Mouse (Mus musculus) cerebellum, adult 2 months (tissue): ENCODE results near the gene Alk. TPM values are rescaled to one million over a fixed set of nuclear protein-coding genes. Genes with fewer than 3 reads are reported as not detected.

Source experiments
- DNase-seq, 2 experiments: peaks; one replicate each; pipeline ENCODE4 v3.0.0; 2021
- H3K27ac ChIP-seq: fragments of 200-500 bp; 2 replicates; pipeline ENCODE4 v1.5.1; 2012; ENCODE audit warnings: low read length, control low read depth, inconsistent platforms; ENCODE audit not compliant: insufficient read depth
- H3K27me3 ChIP-seq: fragments of 200-500 bp; 2 replicates; pipeline ENCODE4 v1.6.1; 2012; ENCODE audit warnings: inconsistent platforms, mild to moderate bottlenecking, low read length, moderate library complexity; ENCODE audit not compliant: control insufficient read depth, insufficient read depth
- H3K4me1 ChIP-seq: fragments of 200-500 bp; 2 replicates; pipeline ENCODE4 v1.6.1; 2011; ENCODE audit warnings: low read length; ENCODE audit not compliant: control insufficient read depth, insufficient read depth
- H3K4me3 ChIP-seq: fragments of 200-500 bp; replicated peaks from 2 replicates; pipeline ENCODE3; 2011; ENCODE audit warnings: mild to moderate bottlenecking, low read depth, low read length, control low read depth; ENCODE audit not compliant: insufficient read depth
- CTCF ChIP-seq: fragments of 200-500 bp; IDR thresholded peaks from 2 replicates; pipeline ENCODE4 v1.5.1; 2011; ENCODE audit warnings: low read depth, mild to moderate bottlenecking, control low read depth, low read length, moderate library complexity, borderline replicate concordance; ENCODE audit not compliant: insufficient read depth
- POLR2A ChIP-seq: fragments of 200-500 bp; IDR thresholded peaks from 2 replicates; pipeline ENCODE4 v1.6.1; 2011; ENCODE audit warnings: low read length, control low read depth, borderline replicate concordance; ENCODE audit not compliant: insufficient read depth
- WGBS: fragments of 180-500 bp; shearing (Covaris S2); methylation state at CpG from one replicate; pipeline ENCODE4 v1.1.7; 2018; 5-methylcytosine and 5-hydroxymethylcytosine counted together
- polyA plus RNA-seq: library from polyadenylated mRNA; depleted of rRNA; stranded (reverse); fragments of >200 nt; gene quantifications from 2 replicates; pipeline ENCODE4 v1.2.3, GENCODE M21; 2012

Gene Alk
- polyA plus RNA-seq, 1 experiment: 1.6 TPM

DNA sequence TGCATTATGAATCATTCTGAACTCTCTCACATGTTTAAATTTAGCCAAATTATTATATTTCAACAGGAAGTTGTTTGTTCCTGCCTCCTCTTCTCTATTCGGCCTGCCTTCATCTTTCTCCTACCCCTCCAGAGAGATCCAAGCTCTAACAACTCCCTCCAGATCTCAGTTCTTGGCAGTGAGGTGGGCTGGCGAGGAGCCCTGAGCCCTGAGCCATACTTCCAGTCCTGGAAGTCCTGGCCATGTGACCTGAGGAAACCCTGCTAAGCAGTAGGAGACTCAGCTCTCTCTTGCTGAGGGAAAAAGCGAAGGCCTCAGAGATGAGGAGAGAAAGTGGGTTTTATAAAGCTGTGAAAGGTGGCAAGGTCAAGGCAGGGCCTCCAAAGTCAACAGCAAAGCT lies 689.9 kb downstream of the Alk start:
- TF ChIP-seq CTCF (no peak), POLR2A (no peak)
- no peak overlapping the region for H3K27ac ChIP-seq
- peak; percentile 19 to 28 for DNase-seq
- WGBS: 20% methylated on average over 3 of the region's 3 CpGs
- H3K27me3 ChIP-seq: no peaks in the 10 kb centered on the region
- H3K4me3 ChIP-seq: no peak overlapping the region
- H3K4me1 ChIP-seq: no peaks in the 10 kb centered on the region; the same call in 1 of the 2 replicates

DNA sequence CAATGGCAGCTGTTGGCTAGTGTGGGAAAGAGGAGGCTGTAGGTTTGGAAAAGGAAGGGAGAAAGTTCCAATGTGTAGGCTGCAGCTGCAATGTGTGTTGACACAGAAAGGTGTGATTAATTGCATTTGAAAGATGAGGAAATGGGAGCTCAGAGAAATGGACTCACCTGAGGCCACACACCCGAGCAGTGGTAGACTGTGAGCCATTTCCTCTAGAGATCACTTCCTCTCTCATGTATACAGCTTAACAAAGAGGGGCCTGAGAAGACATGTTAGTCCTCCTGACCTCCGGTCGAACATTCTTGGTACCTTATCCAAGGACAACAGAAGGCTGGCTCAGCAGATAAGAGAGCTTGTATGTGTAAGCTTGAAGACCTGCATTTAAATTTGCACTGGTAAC lies 691.2 kb downstream of the Alk start:
- no peak for DNase-seq
- Histone ChIP-seq H3K4me3 (no peak overlapping the region), H3K4me1 (no peaks in the 10 kb centered on the region; the same call in 1 of the 2 replicates), H3K27ac (no peak overlapping the region), H3K27me3 (no peaks in the 10 kb centered on the region)
- WGBS: 83% methylated on average over 3 of the region's 3 CpGs
- TF ChIP-seq CTCF (no peak), POLR2A (no peak)

DNA sequence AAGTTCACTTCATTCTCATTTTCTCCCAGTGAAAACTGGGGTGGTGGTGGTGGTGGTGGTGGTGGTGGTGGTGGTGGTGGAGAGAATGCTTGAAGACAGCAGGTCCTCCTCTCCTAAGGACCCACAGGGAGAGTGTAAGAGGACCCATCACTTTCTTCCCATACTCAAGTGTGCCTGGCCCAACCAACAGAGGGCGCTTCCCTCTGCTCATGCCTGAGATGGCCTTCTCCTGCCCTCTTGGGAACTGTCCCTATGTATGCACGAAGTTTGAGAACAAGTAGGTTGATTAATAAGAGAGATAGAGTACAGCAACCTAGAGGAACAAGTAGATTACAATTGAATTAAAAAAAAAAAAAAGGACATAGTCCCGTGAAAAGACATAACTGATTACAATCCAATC lies 695.3 kb downstream of the Alk start:
- H3K4me1 ChIP-seq: no peaks in the 10 kb centered on the region
- H3K27me3 ChIP-seq: no peaks in the 10 kb centered on the region
- 48% methylated on average over 3 of the region's 3 CpGs for WGBS
- TF ChIP-seq POLR2A (no peak), CTCF (peak; percentile 55)
- H3K27ac ChIP-seq: no peak overlapping the region
- H3K4me3 ChIP-seq: no peak overlapping the region
- peak; percentile 10 to 23 for DNase-seq

DNA sequence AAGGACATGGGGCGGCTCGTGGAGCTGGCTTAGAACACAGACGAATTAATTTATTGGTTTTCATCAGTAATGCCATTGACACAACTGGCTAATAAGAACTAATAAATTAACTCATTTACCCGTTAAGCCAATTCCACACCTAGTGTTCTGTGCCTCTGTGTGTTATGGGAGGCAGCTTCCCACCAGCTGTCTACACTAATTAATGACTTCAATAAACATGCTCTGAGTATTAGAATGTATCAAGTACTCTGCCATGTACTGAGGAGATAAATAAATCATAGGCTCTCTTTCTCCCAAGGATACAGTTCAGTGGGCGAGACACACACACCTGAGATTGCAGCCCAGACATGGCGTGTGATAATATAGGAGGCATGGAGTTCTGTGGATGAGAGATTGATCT lies 723.1 kb downstream of the Alk start:
- 93% methylated on average over 6 of the region's 6 CpGs for WGBS
- H3K4me1 ChIP-seq: no peaks in the 10 kb centered on the region
- H3K4me3 ChIP-seq: no peak overlapping the region
- no peak for DNase-seq
- TF ChIP-seq POLR2A (no peak), CTCF (no peak)
- H3K27ac ChIP-seq: no peak overlapping the region
- no peaks in the 10 kb centered on the region; the same call in 1 of the 2 replicates for H3K27me3 ChIP-seq

DNA sequence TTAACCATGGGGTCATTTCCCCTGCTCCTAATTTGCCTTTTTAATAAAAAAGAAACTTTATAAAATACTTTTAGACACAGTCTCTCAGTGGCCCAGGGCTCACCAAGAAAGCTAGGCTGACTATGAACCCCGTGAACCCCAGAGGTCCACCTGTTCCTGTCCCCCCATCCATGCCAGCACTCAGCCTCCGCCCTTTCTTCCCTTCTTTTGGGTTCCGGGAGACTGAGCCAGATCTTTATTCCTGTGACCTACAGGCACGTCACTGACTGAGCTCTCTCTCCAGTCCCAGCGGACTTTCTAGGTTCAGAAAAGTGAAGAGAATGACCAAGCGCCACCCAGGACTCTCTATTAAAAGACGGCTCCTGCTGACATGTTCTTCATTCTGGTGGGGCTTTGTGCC lies 728.9 kb downstream of the Alk start:
- Histone ChIP-seq H3K4me3 (no peak overlapping the region), H3K4me1 (no peaks in the 10 kb centered on the region), H3K27me3 (no peaks in the 10 kb centered on the region), H3K27ac (no peak overlapping the region)
- no peak for DNase-seq
- TF ChIP-seq POLR2A: no peak
- no peak for TF ChIP-seq CTCF
- WGBS: 75% methylated on average over 7 of the region's 7 CpGs

- 84% methylated on average over 9 of the region's 9 CpGs for WGBS
These were observed 729.6 kb downstream of the Alk start for GRCm38 (mm10) chr17:71874795-71875194.

GRCm38 (mm10) chr17:71874077-71874476 lies 730.4 kb downstream of the Alk start:
- WGBS: 30% methylated on average over 6 of the region's 6 CpGs
- H3K27ac ChIP-seq: no peak overlapping the region
- DNase-seq: peak; percentile 19 to 47
- TF ChIP-seq POLR2A: no peak
- peak; percentile 76 for TF ChIP-seq CTCF
- peaks cover 1% of the 10 kb centered on the region; the same call in 1 of the 2 replicates for H3K27me3 ChIP-seq
- no peak overlapping the region for H3K4me3 ChIP-seq
- H3K4me1 ChIP-seq: no peaks in the 10 kb centered on the region; the same call in 1 of the 2 replicates

More at GRCm38 (mm10) chr17:71874795-71875194, 729.6 kb downstream of the Alk start:
- no peak for DNase-seq
- no peak for TF ChIP-seq CTCF
- TF ChIP-seq POLR2A: no peak
- Histone ChIP-seq H3K27ac (no peak overlapping the region), H3K27me3 (no peaks in the 10 kb centered on the region; the same call in 1 of the 2 replicates), H3K4me1 (no peaks in the 10 kb centered on the region), H3K4me3 (no peak overlapping the region)

DNA sequence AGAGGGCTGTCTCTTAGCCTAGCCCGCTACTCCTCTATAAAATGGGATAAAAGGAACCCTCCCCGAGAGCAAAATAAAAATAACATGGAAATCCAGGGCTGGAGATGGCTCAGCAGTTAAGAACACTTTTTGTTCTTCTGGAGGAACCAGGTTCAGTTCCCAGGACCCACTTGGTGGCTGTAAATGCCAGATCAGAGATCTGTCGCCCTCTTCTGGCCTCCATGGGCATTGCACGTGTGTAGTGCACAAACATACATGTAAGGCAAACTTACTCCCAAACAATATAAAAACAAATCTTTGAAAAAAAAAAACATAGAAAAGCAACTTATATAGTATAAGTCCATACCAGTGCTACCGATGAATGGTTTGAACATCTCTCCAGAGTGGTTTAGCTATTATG lies 731.5 kb downstream of the Alk start:
- DNase-seq: no peak
- Histone ChIP-seq H3K27ac (no peak overlapping the region), H3K4me3 (no peak overlapping the region), H3K4me1 (no peaks in the 10 kb centered on the region; the same call in 1 of the 2 replicates), H3K27me3 (peaks cover 1% of the 10 kb centered on the region; the same call in 1 of the 2 replicates)
- TF ChIP-seq CTCF (peak; percentile 32; the same call in 1 of the 2 replicates), POLR2A (no peak)
- 68% methylated on average over 5 of the region's 5 CpGs for WGBS
